Mouse (Mus musculus) hindbrain, embryonic 14.5 days (tissue): ENCODE measurements at regions not wholly inside any gene's neighbourhood (a gene's known extent, or its start where the extent isn't known, plus 50 kb on each side); places are given as distances from the start of the nearest gene placed in this dataset.

ENCODE experiments used
- ATAC-seq: fragments of 200-750 bp; cut with Nextera tagmentation; 2 replicates; pipeline ENCODE4 v1.8.0; 2017; ENCODE audit warnings: moderate number of reproducible peaks, mild to moderate bottlenecking, moderate TSS enrichment, moderate library complexity; ENCODE audit not compliant: low FRiP score
- DNase-seq: peaks from one replicate; pipeline ENCODE4 v3.0.0-alpha.2; 2015; ENCODE audit warnings: low spot score
- H3K27ac ChIP-seq: fragments of 300-500 bp; sonication (generic); 2 replicates; pipeline ENCODE4 v1.5.1; 2014; ENCODE audit warnings: mild to moderate bottlenecking, moderate library complexity
- H3K27me3 ChIP-seq: fragments of 300-500 bp; sonication (generic); 2 replicates; pipeline ENCODE4 v1.6.1; 2014; ENCODE audit warnings: mild to moderate bottlenecking, low read length, mixed read lengths; ENCODE audit not compliant: control insufficient read depth, insufficient read depth
- H3K36me3 ChIP-seq: fragments of 300-500 bp; sonication (generic); replicated peaks from 2 replicates; pipeline ENCODE4 v1.6.1; 2014; ENCODE audit not compliant: control insufficient read depth, insufficient read depth
- H3K4me1 ChIP-seq: fragments of 300-500 bp; sonication (generic); replicated peaks from 2 replicates; pipeline ENCODE4 v1.6.1; 2014; ENCODE audit warnings: antibody characterized with exemption, low read length, mixed read lengths; ENCODE audit not compliant: control insufficient read depth, insufficient read depth
- H3K4me2 ChIP-seq: fragments of 300-500 bp; sonication (generic); replicated peaks from 2 replicates; pipeline ENCODE4 v1.6.1; 2014; ENCODE audit warnings: mild to moderate bottlenecking, moderate library complexity
- H3K4me3 ChIP-seq: fragments of 300-500 bp; sonication (generic); replicated peaks from 2 replicates; pipeline ENCODE4 v1.5.1; 2014; ENCODE audit warnings: mild to moderate bottlenecking, low read length
- H3K9ac ChIP-seq: fragments of 300-500 bp; sonication (generic); 2 replicates; pipeline ENCODE4 v1.6.1; 2014
- H3K9me3 ChIP-seq: fragments of 300-500 bp; sonication (generic); 2 replicates; pipeline ENCODE4 v1.6.1; 2016; ENCODE audit warnings: low read length; ENCODE audit not compliant: control insufficient read depth
- WGBS: fragments of 180-500 bp; shearing (Covaris S2); extraction: QIAGEN DNeasy Blood & Tissue Kit; methylation state at CpG from one replicate; pipeline ENCODE4 v1.1.7; 2014; 5-methylcytosine and 5-hydroxymethylcytosine counted together

DNA sequence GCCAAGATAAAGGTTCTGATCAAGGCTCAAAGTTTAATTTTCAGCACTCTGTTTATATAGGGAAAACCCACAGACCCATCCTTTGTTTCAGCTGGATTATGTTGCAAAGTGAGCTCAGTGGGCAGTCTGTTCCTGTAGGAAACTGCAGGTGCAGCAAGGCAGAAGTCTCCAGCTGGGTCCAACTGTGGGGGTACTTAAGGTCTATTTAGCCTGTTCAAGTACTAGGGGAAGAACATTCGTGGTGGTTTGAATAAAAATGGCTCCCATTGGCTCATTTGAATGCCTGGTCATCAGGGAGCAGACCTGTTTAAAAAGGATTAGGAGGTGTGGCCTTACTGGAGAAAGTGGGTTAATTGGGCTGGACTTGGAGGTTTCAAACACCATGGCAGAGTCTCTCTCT, 106.3 kb downstream of the 2410131K14Rik start:
- no peaks in the 10 kb centered on the region for H3K36me3 ChIP-seq
- 39% methylated on average over 1 of the region's 1 CpGs for WGBS
- peaks cover 7% of the 10 kb centered on the region; the same call in 1 of the 2 replicates for H3K4me1 ChIP-seq
- H3K27ac ChIP-seq, result no peak overlapping the region
- H3K4me3 ChIP-seq, result no peak overlapping the region
- no peak for DNase-seq
- ATAC-seq, result no peak
- no peaks in the 10 kb centered on the region; the same call in 1 of the 2 replicates for H3K27me3 ChIP-seq
- no peaks in the 10 kb centered on the region for H3K9me3 ChIP-seq
- H3K9ac ChIP-seq, result no peak overlapping the region
- H3K4me2 ChIP-seq, result no peak overlapping the region

DNA sequence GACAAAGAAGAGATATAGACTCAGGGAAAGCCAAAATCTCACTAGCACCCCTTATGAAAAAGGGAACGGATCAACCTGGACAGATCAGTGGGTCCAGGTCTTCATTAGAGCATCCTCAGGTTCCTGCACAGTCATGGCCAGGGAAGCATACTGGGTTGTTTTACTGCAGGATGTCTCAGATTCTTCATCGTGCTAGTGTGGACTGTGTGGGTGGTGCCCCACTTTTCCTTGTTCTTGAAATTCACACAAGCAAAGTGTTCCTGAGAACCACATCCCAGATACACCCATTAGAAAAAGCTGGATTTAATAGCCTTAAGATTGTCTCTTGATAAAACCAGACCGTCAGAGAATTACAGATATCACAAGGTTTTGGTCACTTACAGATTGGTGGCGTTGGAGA, 107.1 kb downstream of the 2410131K14Rik start:
- DNase-seq (no peak), ATAC-seq (no peak)
- H3K27ac ChIP-seq, result no peak overlapping the region
- H3K4me2 ChIP-seq, result no peak overlapping the region
- no peaks in the 10 kb centered on the region for H3K9me3 ChIP-seq
- H3K4me3 ChIP-seq, result no peak overlapping the region
- peaks cover 7% of the 10 kb centered on the region; the same call in 1 of the 2 replicates for H3K4me1 ChIP-seq
- 95% methylated on average over 4 of the region's 4 CpGs for WGBS
- H3K36me3 ChIP-seq, result no peaks in the 10 kb centered on the region
- no peaks in the 10 kb centered on the region; the same call in 1 of the 2 replicates for H3K27me3 ChIP-seq
- H3K9ac ChIP-seq, result no peak overlapping the region

DNA sequence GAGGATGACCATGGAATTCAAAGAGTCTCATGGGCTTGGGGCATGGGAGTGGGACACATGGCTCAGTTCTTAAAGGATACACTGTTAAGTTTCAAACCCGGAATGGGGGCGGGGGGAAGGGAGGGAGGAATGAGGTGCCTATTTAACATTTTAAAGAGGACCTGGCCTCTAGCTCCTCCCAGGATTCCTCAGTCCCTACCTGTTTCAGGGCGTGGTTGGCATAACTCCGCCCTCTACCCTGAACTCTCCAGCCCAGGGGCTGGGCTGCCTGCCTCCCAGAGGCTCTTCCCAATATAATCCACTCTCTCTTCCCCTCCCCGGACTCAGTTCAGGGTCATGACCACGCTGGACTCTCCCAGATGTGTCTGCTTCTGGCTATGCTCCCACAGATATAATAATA, 108.0 kb downstream of the 2410131K14Rik start:
- no peaks in the 10 kb centered on the region for H3K36me3 ChIP-seq
- no peaks in the 10 kb centered on the region for H3K9me3 ChIP-seq
- no peak overlapping the region for H3K9ac ChIP-seq
- H3K4me2 ChIP-seq, result no peak overlapping the region
- H3K4me3 ChIP-seq, result no peak overlapping the region
- H3K27ac ChIP-seq, result no peak overlapping the region
- DNase-seq (no peak), ATAC-seq (no peak)
- peaks cover 7% of the 10 kb centered on the region; the same call in 1 of the 2 replicates for H3K4me1 ChIP-seq
- no peaks in the 10 kb centered on the region; the same call in 1 of the 2 replicates for H3K27me3 ChIP-seq
- WGBS, result 64% methylated on average over 6 of the region's 6 CpGs

DNA sequence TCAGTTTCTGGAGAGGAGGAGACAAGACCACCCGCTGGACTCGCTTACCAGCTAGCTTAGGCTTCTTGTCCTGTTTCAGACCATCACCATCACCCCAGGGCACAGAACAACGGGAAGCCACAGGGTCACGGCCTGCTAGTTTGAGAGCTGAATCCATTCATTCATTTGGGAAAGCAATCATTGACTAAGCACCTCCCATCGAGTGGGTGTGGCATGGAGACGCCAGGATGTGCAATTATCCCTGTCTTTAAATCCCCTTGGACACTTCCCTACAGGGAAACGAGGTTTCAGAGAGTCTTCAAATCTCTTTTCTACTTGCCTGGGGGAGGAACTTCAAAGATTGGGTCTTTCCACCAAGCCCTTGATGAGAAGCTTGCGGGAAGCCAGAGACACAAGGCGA, 108.7 kb downstream of the 2410131K14Rik start:
- H3K27me3 ChIP-seq, result no peaks in the 10 kb centered on the region; the same call in 1 of the 2 replicates
- no peak overlapping the region for H3K9ac ChIP-seq
- H3K4me1 ChIP-seq, result peaks cover 7% of the 10 kb centered on the region; the same call in 1 of the 2 replicates
- 24% methylated on average over 9 of the region's 9 CpGs for WGBS
- H3K27ac ChIP-seq, result no peak overlapping the region
- H3K36me3 ChIP-seq, result no peaks in the 10 kb centered on the region
- ATAC-seq (no peak), DNase-seq (no peak)
- H3K9me3 ChIP-seq, result no peaks in the 10 kb centered on the region
- H3K4me3 ChIP-seq, result no peak overlapping the region
- H3K4me2 ChIP-seq, result no peak overlapping the region

DNA sequence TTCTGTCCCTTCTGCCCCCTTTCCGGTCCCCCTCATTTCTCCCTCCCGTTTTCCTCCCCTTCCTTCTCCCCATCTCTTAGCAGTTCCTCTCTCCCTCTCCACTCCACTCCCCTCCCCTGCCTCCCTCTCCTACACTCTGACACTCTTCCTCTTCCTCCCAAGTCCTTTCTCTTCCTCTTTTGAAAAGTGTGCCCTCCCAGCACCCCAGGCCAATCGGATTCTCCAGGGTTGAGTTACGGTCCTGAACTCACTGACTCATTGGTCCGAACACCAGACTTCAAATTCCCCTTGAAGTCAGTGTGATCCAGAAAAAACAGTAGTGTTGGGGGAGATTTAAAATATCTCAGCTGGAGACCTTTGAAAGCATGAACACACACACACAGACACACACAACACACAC, 109.1 kb downstream of the 2410131K14Rik start:
- H3K9ac ChIP-seq, result no peak overlapping the region
- H3K4me2 ChIP-seq, result no peak overlapping the region
- no peak overlapping the region for H3K27ac ChIP-seq
- H3K36me3 ChIP-seq, result no peaks in the 10 kb centered on the region
- no peak overlapping the region for H3K4me3 ChIP-seq
- no peaks in the 10 kb centered on the region; the same call in 1 of the 2 replicates for H3K27me3 ChIP-seq
- DNase-seq (no peak), ATAC-seq (no peak)
- H3K9me3 ChIP-seq, result no peaks in the 10 kb centered on the region
- 33% methylated on average over 5 of the region's 5 CpGs for WGBS
- H3K4me1 ChIP-seq, result peaks cover 7% of the 10 kb centered on the region; the same call in 1 of the 2 replicates

DNA sequence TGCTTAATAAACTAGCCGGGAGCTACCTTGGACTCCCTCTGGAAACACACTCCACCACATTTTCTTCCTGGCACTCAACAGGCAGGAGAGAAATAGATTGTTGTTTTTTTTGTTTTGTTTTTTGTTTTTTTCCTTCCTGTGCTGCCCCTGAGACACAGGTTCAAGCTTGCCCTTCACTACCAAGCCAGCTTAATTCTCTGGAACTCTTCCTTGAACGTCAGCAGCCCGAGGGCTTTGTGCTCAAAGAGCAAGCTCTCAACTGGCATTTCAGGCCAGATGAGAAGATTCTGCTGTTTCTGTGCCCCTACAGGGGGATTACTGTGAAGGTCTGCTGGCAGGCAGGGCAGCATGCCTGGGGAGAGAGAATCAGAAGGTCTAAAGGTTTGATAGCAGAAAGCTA, 109.8 kb downstream of the 2410131K14Rik start:
- H3K4me1 ChIP-seq, result peaks cover 7% of the 10 kb centered on the region; the same call in 1 of the 2 replicates
- H3K4me3 ChIP-seq, result no peak overlapping the region
- no peak overlapping the region for H3K9ac ChIP-seq
- no peaks in the 10 kb centered on the region for H3K9me3 ChIP-seq
- no peak for DNase-seq
- ATAC-seq, result no peak
- 31% methylated on average over 3 of the region's 3 CpGs for WGBS
- no peaks in the 10 kb centered on the region for H3K36me3 ChIP-seq
- no peak overlapping the region for H3K4me2 ChIP-seq
- H3K27me3 ChIP-seq, result no peaks in the 10 kb centered on the region; the same call in 1 of the 2 replicates
- H3K27ac ChIP-seq, result peak overlapping the region; percentile 20; the same call in 1 of the 2 replicates

DNA sequence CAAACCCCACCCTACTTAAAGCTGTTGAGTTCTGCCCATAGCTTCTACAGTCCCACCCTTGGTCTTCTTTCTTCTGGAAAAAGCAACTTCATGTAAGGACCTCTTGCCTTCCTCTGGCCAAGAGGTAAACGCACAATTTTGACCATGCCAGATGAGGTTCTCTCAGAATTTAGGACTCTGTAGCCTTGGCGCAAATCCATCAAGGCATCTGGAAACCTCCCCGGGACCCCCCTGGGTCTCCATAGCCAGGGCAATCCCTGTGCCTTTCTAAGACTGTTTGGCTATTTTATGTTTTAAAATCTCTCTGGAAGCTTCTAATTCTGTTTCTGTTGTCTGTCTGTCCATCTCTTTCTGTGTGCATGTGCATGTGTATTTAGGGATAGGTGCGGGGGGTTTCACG, 110.3 kb downstream of the 2410131K14Rik start:
- Histone ChIP-seq H3K27me3 (no peaks in the 10 kb centered on the region; the same call in 1 of the 2 replicates), H3K27ac (peak overlapping the region; percentile 20; the same call in 1 of the 2 replicates), H3K36me3 (no peaks in the 10 kb centered on the region), H3K4me1 (peaks cover 7% of the 10 kb centered on the region; the same call in 1 of the 2 replicates), H3K4me2 (no peak overlapping the region), H3K9me3 (no peaks in the 10 kb centered on the region), H3K4me3 (no peak overlapping the region), H3K9ac (no peak overlapping the region)
- ATAC-seq (no peak), DNase-seq (no peak)
- WGBS, result 74% methylated on average over 5 of the region's 5 CpGs

DNA sequence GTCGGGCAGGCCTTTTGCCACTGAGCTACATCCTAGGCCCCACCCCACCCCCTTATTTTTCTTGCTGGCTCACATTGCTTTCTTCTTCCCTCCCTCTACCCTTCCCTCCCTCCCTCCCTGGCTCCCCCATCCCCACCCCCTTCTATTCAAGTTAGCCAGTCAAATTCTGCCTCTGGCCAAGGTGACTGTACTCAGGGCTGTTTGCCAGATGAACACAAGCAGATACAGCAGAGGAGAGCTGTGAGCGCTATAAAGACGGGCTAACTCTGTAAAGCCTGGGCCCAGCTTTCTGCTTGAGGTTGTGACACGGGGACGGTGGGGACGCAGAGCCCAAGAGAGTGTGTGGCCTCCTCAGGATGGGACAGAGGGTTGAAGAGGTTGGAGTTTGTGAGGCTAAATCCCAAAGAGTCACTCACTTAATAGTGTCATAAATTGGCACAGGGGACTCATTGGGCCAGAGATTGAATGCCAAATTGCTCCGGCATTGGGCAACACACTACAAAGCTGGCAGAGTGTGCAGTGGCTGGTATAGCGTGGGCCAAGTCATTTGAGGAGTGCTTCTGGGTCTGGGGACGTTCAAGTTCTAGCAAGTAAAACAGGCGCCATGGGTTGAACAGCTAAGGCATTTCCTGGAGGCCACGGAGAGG, 110.8 kb downstream of the 2410131K14Rik start:
- no peak overlapping the region for H3K27ac ChIP-seq
- H3K9ac ChIP-seq, result no peak overlapping the region
- no peaks in the 10 kb centered on the region; the same call in 1 of the 2 replicates for H3K27me3 ChIP-seq
- WGBS, result 58% methylated on average over 11 of the region's 11 CpGs
- H3K9me3 ChIP-seq, result no peaks in the 10 kb centered on the region
- H3K4me1 ChIP-seq, result peaks cover 7% of the 10 kb centered on the region; the same call in 1 of the 2 replicates
- DNase-seq, result no peak
- no peak overlapping the region for H3K4me3 ChIP-seq
- no peaks in the 10 kb centered on the region for H3K36me3 ChIP-seq
- no peak for ATAC-seq
- H3K4me2 ChIP-seq, result no peak overlapping the region

DNA sequence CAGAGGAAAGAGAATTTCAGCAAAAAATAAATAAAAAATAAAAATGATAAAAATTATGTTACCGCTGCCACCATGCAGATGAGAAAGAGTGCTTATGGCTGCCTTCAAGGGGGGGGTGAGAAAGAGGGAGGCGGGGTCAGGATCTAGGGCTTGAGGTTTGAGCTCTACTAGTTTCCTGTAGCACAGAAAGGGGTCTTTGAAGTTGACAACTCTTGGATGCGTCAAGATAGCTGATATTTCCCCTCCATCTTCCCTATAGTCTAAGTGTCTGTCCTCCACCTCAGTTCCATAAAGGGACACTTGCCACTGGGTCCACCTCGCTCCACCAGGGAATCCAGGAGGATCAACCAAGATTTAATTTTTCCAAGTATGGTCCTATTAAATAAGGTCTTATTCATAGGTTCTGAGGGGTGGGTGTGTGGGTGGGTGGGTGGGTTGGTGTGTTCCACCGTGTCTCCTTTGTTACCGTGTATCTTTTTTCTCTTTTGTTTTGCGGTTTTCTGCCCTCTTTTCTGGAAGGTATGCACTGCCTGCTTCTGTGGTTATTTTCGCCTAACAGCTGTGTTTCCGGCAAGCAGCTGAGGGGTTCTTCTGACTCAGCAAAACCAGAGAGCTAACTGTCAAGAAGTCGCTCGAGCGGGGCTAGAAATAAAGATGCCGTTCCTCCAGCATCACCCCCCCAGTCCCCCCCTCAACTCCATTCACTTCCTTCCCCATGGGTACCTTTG, 114.8 kb downstream of the 2410131K14Rik start:
- H3K4me2 ChIP-seq, result no peak overlapping the region
- H3K4me1 ChIP-seq, result peaks cover 7% of the 10 kb centered on the region; the same call in 1 of the 2 replicates
- no peak overlapping the region for H3K27ac ChIP-seq
- peaks cover 4% of the 10 kb centered on the region; the same call in 1 of the 2 replicates for H3K27me3 ChIP-seq
- no peaks in the 10 kb centered on the region for H3K9me3 ChIP-seq
- 59% methylated on average over 13 of the region's 13 CpGs for WGBS
- DNase-seq, result no peak
- no peak overlapping the region for H3K4me3 ChIP-seq
- no peak overlapping the region for H3K9ac ChIP-seq
- no peaks in the 10 kb centered on the region for H3K36me3 ChIP-seq
- ATAC-seq, result no peak
